Mouse (Mus musculus) limb, embryonic 13.5 days (tissue): ENCODE data around the gene Cdkn2aip. TPM values are rescaled to one million over a fixed set of nuclear protein-coding genes. Genes with fewer than 3 reads are reported as not detected.
A peak's percentile ranks its signal among the peaks of the same experiment; 100 is the strongest.

ENCODE experiments used
- ATAC-seq: fragments of 200-750 bp; cut with Nextera tagmentation; 2 replicates; pipeline ENCODE4 v1.8.0; 2017; ENCODE audit warnings: low read depth, moderate number of reproducible peaks, moderate TSS enrichment; ENCODE audit not compliant: low FRiP score
- H3K27ac ChIP-seq: fragments of 300-500 bp; sonication (generic); 2 replicates; pipeline ENCODE4 v1.5.1; 2015; ENCODE audit warnings: inconsistent platforms, mild to moderate bottlenecking, moderate library complexity
- H3K27me3 ChIP-seq: fragments of 300-500 bp; sonication (generic); 2 replicates; pipeline ENCODE4 v1.6.1; 2015; ENCODE audit warnings: mild to moderate bottlenecking, inconsistent platforms
- H3K36me3 ChIP-seq: fragments of 300-500 bp; sonication (generic); 2 replicates; pipeline ENCODE4 v1.6.1; 2015; ENCODE audit warnings: inconsistent platforms, mild to moderate bottlenecking, moderate library complexity
- H3K4me1 ChIP-seq: fragments of 300-500 bp; sonication (generic); 2 replicates; pipeline ENCODE4 v1.6.1; 2015; ENCODE audit warnings: inconsistent platforms
- H3K4me2 ChIP-seq: fragments of 300-500 bp; sonication (generic); replicated peaks from 2 replicates; pipeline ENCODE4 v1.6.1; 2015; ENCODE audit warnings: inconsistent platforms, mild to moderate bottlenecking, moderate library complexity
- H3K4me3 ChIP-seq: fragments of 300-500 bp; sonication (generic); 2 replicates; pipeline ENCODE4 v1.5.1; 2015; ENCODE audit warnings: moderate library complexity, mild to moderate bottlenecking, inconsistent platforms
- H3K9ac ChIP-seq: fragments of 300-500 bp; sonication (generic); 2 replicates; pipeline ENCODE4 v1.6.1; 2015; ENCODE audit warnings: mild to moderate bottlenecking, inconsistent platforms
- H3K9me3 ChIP-seq: fragments of 300-500 bp; sonication (generic); 2 replicates; pipeline ENCODE4 v1.6.1; 2016; ENCODE audit warnings: inconsistent platforms
- WGBS: fragments of 180-500 bp; shearing (Covaris S2); methylation state at CpG from one replicate; pipeline ENCODE4 v1.1.7; 2015; 5-methylcytosine and 5-hydroxymethylcytosine counted together
- polyA plus RNA-seq: library from polyadenylated mRNA; unstranded; fragments of >200 nt; fragmentation: Nextera tagmentation; extraction: Ambion mirVana; gene quantifications from 2 replicates; pipeline ENCODE4 v1.2.1, GENCODE M21; 2015

Gene Cdkn2aip
- polyA plus RNA-seq, 1 experiment from 2014 or later: 26.5 TPM

- ATAC-seq: no peak
- Histone ChIP-seq H3K27ac (peak overlapping the region; percentile 56; the same call in 1 of the 2 replicates), H3K4me2 (no peak overlapping the region), H3K9ac (no peak overlapping the region), H3K4me3 (no peak overlapping the region), H3K27me3 (peaks cover 10% of the 10 kb centered on the region), H3K4me1 (peaks cover 22% of the 10 kb centered on the region), H3K36me3 (no peaks in the 10 kb centered on the region), H3K9me3 (no peaks in the 10 kb centered on the region)
- 78% methylated on average over 7 of the region's 7 CpGs for WGBS
Observed at GRCm38 (mm10) chr8:47742372-47742771, 28.6 kb upstream of the Cdkn2aip start.

- WGBS: 28% methylated on average over 7 of the region's 7 CpGs
Observed at GRCm38 (mm10) chr8:47737120-47737519, 23.4 kb upstream of the Cdkn2aip start.

GRCm38 (mm10) chr8:47729324-47729723 is 15.6 kb upstream of the Cdkn2aip start:
- Histone ChIP-seq H3K9me3 (no peaks in the 10 kb centered on the region), H3K36me3 (no peaks in the 10 kb centered on the region), H3K4me3 (no peak overlapping the region), H3K4me2 (no peak overlapping the region), H3K4me1 (peaks cover 9% of the 10 kb centered on the region), H3K9ac (no peak overlapping the region), H3K27me3 (0 out of 2 replicates have a peak, but pooled peaks cover 3% of the 10 kb centered on the region), H3K27ac (no peak overlapping the region)
- WGBS: 71% methylated on average over 7 of the region's 7 CpGs
- ATAC-seq: no peak

More at GRCm38 (mm10) chr8:47737120-47737519, 23.4 kb upstream of the Cdkn2aip start:
- Histone ChIP-seq H3K4me3 (no peak overlapping the region), H3K4me2 (no peak overlapping the region), H3K9me3 (no peaks in the 10 kb centered on the region), H3K27ac (no peak overlapping the region), H3K9ac (no peak overlapping the region), H3K4me1 (peaks cover 12% of the 10 kb centered on the region), H3K27me3 (peaks cover 10% of the 10 kb centered on the region), H3K36me3 (no peaks in the 10 kb centered on the region)
- ATAC-seq: no peak; the same call in 1 of the 2 replicates

- H3K36me3 ChIP-seq: no peaks in the 10 kb centered on the region
- 18% methylated on average over 6 of the region's 6 CpGs for WGBS
- H3K27me3 ChIP-seq: 0 out of 2 replicates have a peak, but pooled peaks cover 3% of the 10 kb centered on the region
- no peak overlapping the region for H3K27ac ChIP-seq
- H3K9ac ChIP-seq: no peak overlapping the region
- H3K9me3 ChIP-seq: no peaks in the 10 kb centered on the region
- peaks cover 9% of the 10 kb centered on the region for H3K4me1 ChIP-seq
- H3K4me3 ChIP-seq: no peak overlapping the region
- peak; percentile 11; the same call in 1 of the 2 replicates for ATAC-seq
- no peak overlapping the region for H3K4me2 ChIP-seq
Observed at GRCm38 (mm10) chr8:47726945-47727344, 13.2 kb upstream of the Cdkn2aip start.

- H3K4me2 ChIP-seq: no peak overlapping the region
- no peaks in the 10 kb centered on the region for H3K36me3 ChIP-seq
- no peaks in the 10 kb centered on the region for H3K27me3 ChIP-seq
- H3K27ac ChIP-seq: no peak overlapping the region
- H3K9me3 ChIP-seq: no peaks in the 10 kb centered on the region
- 0 out of 2 replicates have a peak, but pooled peaks cover 1% of the 10 kb centered on the region for H3K4me1 ChIP-seq
- ATAC-seq: no peak
- 57% methylated on average over 4 of the region's 4 CpGs for WGBS
- H3K9ac ChIP-seq: no peak overlapping the region
- H3K4me3 ChIP-seq: no peak overlapping the region
Observed at GRCm38 (mm10) chr8:47721609-47722008, 7.9 kb upstream of the Cdkn2aip start.

- Histone ChIP-seq H3K4me2 (0 out of 2 replicates have a peak overlapping the region, but pooled peaks have one; percentile 4), H3K9me3 (no peaks in the 10 kb centered on the region)
Observed at GRCm38 (mm10) chr8:47718641-47719040, 4.9 kb upstream of the Cdkn2aip start.

GRCm38 (mm10) chr8:47713171-47713663 is 515 bp downstream of the Cdkn2aip start:
- peak overlapping the region; percentile 94 for H3K27ac ChIP-seq
- WGBS: under 1% methylated on average over 44 of the region's 44 CpGs
- H3K9ac ChIP-seq: peak overlapping the region; percentile 93
- H3K4me3 ChIP-seq: peak overlapping the region; percentile 95
- no peaks in the 10 kb centered on the region for H3K9me3 ChIP-seq
- no peaks in the 10 kb centered on the region for H3K27me3 ChIP-seq
- peaks cover 24% of the 10 kb centered on the region for H3K36me3 ChIP-seq
- H3K4me1 ChIP-seq: peaks cover 20% of the 10 kb centered on the region
- peak overlapping the region; percentile 81 for H3K4me2 ChIP-seq
- ATAC-seq: peak; percentile 24

More at GRCm38 (mm10) chr8:47718641-47719040, 4.9 kb upstream of the Cdkn2aip start:
- no peaks in the 10 kb centered on the region for H3K36me3 ChIP-seq
- WGBS: 29% methylated on average over 11 of the region's 11 CpGs
- no peaks in the 10 kb centered on the region for H3K27me3 ChIP-seq
- no peak overlapping the region for H3K9ac ChIP-seq
- H3K4me1 ChIP-seq: peaks cover 5% of the 10 kb centered on the region; the same call in 1 of the 2 replicates
- no peak for ATAC-seq
- H3K27ac ChIP-seq: no peak overlapping the region
- no peak overlapping the region for H3K4me3 ChIP-seq

- no peaks in the 10 kb centered on the region for H3K9me3 ChIP-seq
Observed at GRCm38 (mm10) chr8:47708106-47708505, 5.6 kb downstream of the Cdkn2aip start.

GRCm38 (mm10) chr8:47706746-47707145 is 7.0 kb downstream of the Cdkn2aip start:
- H3K4me3 ChIP-seq: no peak overlapping the region
- no peak overlapping the region for H3K9ac ChIP-seq
- WGBS: 85% methylated on average over 8 of the region's 8 CpGs
- no peak for ATAC-seq
- H3K4me1 ChIP-seq: peaks cover 5% of the 10 kb centered on the region; the same call in 1 of the 2 replicates
- no peak overlapping the region for H3K4me2 ChIP-seq
- H3K27ac ChIP-seq: no peak overlapping the region
- no peaks in the 10 kb centered on the region for H3K9me3 ChIP-seq
- no peaks in the 10 kb centered on the region for H3K27me3 ChIP-seq
- peaks cover 48% of the 10 kb centered on the region for H3K36me3 ChIP-seq

More at GRCm38 (mm10) chr8:47708106-47708505, 5.6 kb downstream of the Cdkn2aip start:
- Histone ChIP-seq H3K4me2 (no peak overlapping the region), H3K4me3 (no peak overlapping the region), H3K4me1 (peaks cover 15% of the 10 kb centered on the region), H3K36me3 (peaks cover 53% of the 10 kb centered on the region), H3K9ac (no peak overlapping the region), H3K27me3 (no peaks in the 10 kb centered on the region), H3K27ac (no peak overlapping the region)
- 87% methylated on average over 5 of the region's 5 CpGs for WGBS
- no peak for ATAC-seq

GRCm38 (mm10) chr8:47702333-47702732 is 11.4 kb downstream of the Cdkn2aip start:
- no peak for ATAC-seq
- H3K27me3 ChIP-seq: no peaks in the 10 kb centered on the region
- H3K4me3 ChIP-seq: no peak overlapping the region
- H3K36me3 ChIP-seq: peaks cover 22% of the 10 kb centered on the region
- no peaks in the 10 kb centered on the region for H3K9me3 ChIP-seq
- H3K27ac ChIP-seq: no peak overlapping the region
- whole genome bisulfite sequencing: 71% methylated on average over 1 of the region's 1 CpGs
- no peaks in the 10 kb centered on the region for H3K4me1 ChIP-seq
- H3K9ac ChIP-seq: no peak overlapping the region
- H3K4me2 ChIP-seq: no peak overlapping the region

GRCm38 (mm10) chr8:47697696-47698095 is 16.0 kb downstream of the Cdkn2aip start:
- H3K9me3 ChIP-seq: no peaks in the 10 kb centered on the region
- H3K27me3 ChIP-seq: no peaks in the 10 kb centered on the region
- H3K36me3 ChIP-seq: no peaks in the 10 kb centered on the region
- WGBS: 62% methylated on average over 1 of the region's 1 CpGs
- no peak overlapping the region for H3K4me2 ChIP-seq
- ATAC-seq: no peak
- H3K9ac ChIP-seq: no peak overlapping the region
- no peak overlapping the region for H3K27ac ChIP-seq
- H3K4me1 ChIP-seq: no peaks in the 10 kb centered on the region
- H3K4me3 ChIP-seq: no peak overlapping the region

GRCm38 (mm10) chr8:47695431-47696105 is 18.2 kb downstream of the Cdkn2aip start:
- H3K4me3 ChIP-seq: no peak overlapping the region
- H3K4me1 ChIP-seq: no peaks in the 10 kb centered on the region
- no peak for ATAC-seq
- no peak overlapping the region for H3K4me2 ChIP-seq
- no peak overlapping the region for H3K9ac ChIP-seq
- no peaks in the 10 kb centered on the region for H3K36me3 ChIP-seq
- no peaks in the 10 kb centered on the region for H3K9me3 ChIP-seq
- no peak overlapping the region for H3K27ac ChIP-seq
- WGBS: 75% methylated on average over 5 of the region's 5 CpGs
- H3K27me3 ChIP-seq: peaks cover 5% of the 10 kb centered on the region
